Mouse (Mus musculus): ENCODE results near the gene Tmem132c.

The Tmem132c gene

GRCm38 (mm10) chr5:127602996-127603395 is 361.4 kb downstream of the Tmem132c start:
- DNase-seq (ENCODE audit: low spot score in 2 of 2): no peak

- DNase-seq (ENCODE audit: low spot score in 2 of 2): no peak
These were observed 365.9 kb downstream of the Tmem132c start for GRCm38 (mm10) chr5:127607507-127607906.

- DNase-seq (ENCODE audit: low spot score in 2 of 2): no peak
These were observed 367.6 kb downstream of the Tmem132c start for GRCm38 (mm10) chr5:127609191-127609714.

- peak; percentile 21 to 64 for DNase-seq (ENCODE audit: low spot score in 2 of 2)
These were observed 369.3 kb downstream of the Tmem132c start for GRCm38 (mm10) chr5:127610787-127611509.

- peak in 1 of 2 experiments; percentile 40 for DNase-seq (ENCODE audit: low spot score in 2 of 2)
These were observed 370.3 kb downstream of the Tmem132c start for GRCm38 (mm10) chr5:127611881-127612280.

GRCm38 (mm10) chr5:127612397-127612796 is 370.8 kb downstream of the Tmem132c start:
- no peak for DNase-seq (ENCODE audit: low spot score in 2 of 2)
